Mouse (Mus musculus): ENCODE results near the gene 1700102P08Rik. TPM values are rescaled to one million over a fixed set of nuclear protein-coding genes. Genes with fewer than 3 reads are reported as not detected.

The 1700102P08Rik gene
- total and polyA plus RNA-seq, 3 experiments: 0.21 to 0.26 TPM; not detected in 1

GRCm38 (mm10) chr9:108401186-108401960, 8.8 kb downstream of the 1700102P08Rik start:
- peaks cover 4 to 19% of the 10 kb centered on the region in 2 experiments; a peak in 3 of 4 replicates for H3K4me1 ChIP-seq (ENCODE audit: control insufficient read depth in 1 of 2, insufficient read depth in 2 of 2)
- dilution Hi-C loops (cut with MboI; ENCODE audit: extremely low pct_ligation_motif_present, extremely low pct_unique_long_range_greater_than_20kb, low sequenced_read_pairs) (no loop called here), in situ Hi-C loops (cut with MboI; ENCODE audit: low pct_ligation_motif_present, low pct_unique_long_range_greater_than_20kb, low sequenced_read_pairs) (no loop called here)
- no peak overlapping the region for H3K4me2 ChIP-seq (ENCODE audit: insufficient read depth, low read depth, poor library complexity, severe bottlenecking)
- DNase-seq (ENCODE audit: extremely low read depth): no peak
- no peaks in the 10 kb centered on the region for H3K27me3 ChIP-seq (replicated peaks)
- no peak overlapping the region for H3K4me3 ChIP-seq (replicated peaks in 1 of 3; ENCODE audit: low read depth in 2 of 3, low read length in 2 of 3, poor library complexity in 1 of 3)
- no peaks in the 10 kb centered on the region for H3K79me2 ChIP-seq (replicated peaks; ENCODE audit: control insufficient read depth, extremely low read depth, insufficient read depth, poor library complexity, severe bottlenecking)
- TF ChIP-seq CHD2 (IDR thresholded peaks at IDR 0.05; ENCODE audit: low read length): no peak
- TF ChIP-seq NRF1 (IDR thresholded peaks at IDR 0.05; ENCODE audit: low read depth, low read length): no peak
- TF ChIP-seq POLR2A (IDR thresholded peaks at IDR 0.05; ENCODE audit: low read depth, low read length): no peak
- TF ChIP-seq ZNF384 (IDR thresholded peaks at IDR 0.05; ENCODE audit: low read depth, low read length): no peak
- TF ChIP-seq PAX5 (IDR thresholded peaks at IDR 0.05; ENCODE audit: low read length): no peak
- TF ChIP-seq MEF2A (IDR thresholded peaks at IDR 0.05; ENCODE audit: borderline replicate concordance, low read depth, low read length): no peak
- TF ChIP-seq TBP (conservative IDR thresholded peaks at IDR 0.05; ENCODE audit: low read depth, low read length): no peak
- TF ChIP-seq RAD21 (IDR thresholded peaks at IDR 0.05; ENCODE audit: low read depth, low read length): no peak
- TF ChIP-seq ZC3H11A (IDR thresholded peaks at IDR 0.05; ENCODE audit: low read depth, low read length): no peak
- no peak for TF ChIP-seq TCF12 (IDR thresholded peaks at IDR 0.05; ENCODE audit: low read depth, low read length)
- TF ChIP-seq ZMIZ1 (IDR thresholded peaks at IDR 0.05; ENCODE audit: low read depth, low read length): no peak
- no peak for TF ChIP-seq KAT2A (IDR thresholded peaks at IDR 0.05; ENCODE audit: insufficient replicate concordance, low read length)
- no peak for TF ChIP-seq RCOR1 (conservative IDR thresholded peaks at IDR 0.05; ENCODE audit: low read depth, low read length)
- no peak for TF ChIP-seq NELFE (IDR thresholded peaks at IDR 0.05; ENCODE audit: low read depth, low read length)
- H3K9me3 ChIP-seq (replicated peaks; ENCODE audit: low read length): no peaks in the 10 kb centered on the region
- no peak overlapping the region for H3K27ac ChIP-seq (ENCODE audit: insufficient read depth, low read depth)
- peaks cover 0 to 1% of the 10 kb centered on the region in 2 experiments for H3K36me3 ChIP-seq (replicated peaks in 1 of 2; ENCODE audit: control insufficient read depth in 1 of 2, insufficient read depth in 1 of 2, low read length in 1 of 2)
- no peak overlapping the region for H3K9ac ChIP-seq (ENCODE audit: insufficient read depth, low read depth)

- no peak for DNase-seq (ENCODE audit: extremely low read depth)
- no peak overlapping the region for H3K27ac ChIP-seq (ENCODE audit: insufficient read depth, low read depth)
- H3K36me3 ChIP-seq (replicated peaks in 1 of 2; ENCODE audit: control insufficient read depth in 1 of 2, insufficient read depth in 1 of 2, low read length in 1 of 2): peaks cover 0 to 1% of the 10 kb centered on the region in 2 experiments
- no peaks in the 10 kb centered on the region for H3K79me2 ChIP-seq (replicated peaks; ENCODE audit: control insufficient read depth, extremely low read depth, insufficient read depth, poor library complexity, severe bottlenecking)
- H3K27me3 ChIP-seq (replicated peaks): no peaks in the 10 kb centered on the region
- no peak overlapping the region for H3K9ac ChIP-seq (ENCODE audit: insufficient read depth, low read depth)
- peaks cover 4 to 20% of the 10 kb centered on the region in 2 experiments; a peak in 3 of 4 replicates for H3K4me1 ChIP-seq (ENCODE audit: control insufficient read depth in 1 of 2, insufficient read depth in 2 of 2)
- no peak overlapping the region for H3K4me3 ChIP-seq (replicated peaks in 1 of 3; ENCODE audit: low read depth in 2 of 3, low read length in 2 of 3, poor library complexity in 1 of 3)
- H3K9me3 ChIP-seq (replicated peaks; ENCODE audit: low read length): no peaks in the 10 kb centered on the region
- dilution Hi-C loops (cut with MboI; ENCODE audit: extremely low pct_ligation_motif_present, extremely low pct_unique_long_range_greater_than_20kb, low sequenced_read_pairs): no loop called here
- TF ChIP-seq USF1 (IDR thresholded peaks at IDR 0.05; ENCODE audit: low read depth, low read length) (no peak), MAX (IDR thresholded peaks at IDR 0.05; ENCODE audit: low read length) (no peak), IRF4 (IDR thresholded peaks at IDR 0.05; ENCODE audit: low read depth, low read length) (no peak), GABPA (IDR thresholded peaks at IDR 0.05; ENCODE audit: insufficient replicate concordance, low read depth, low read length) (no peak), JUN (IDR thresholded peaks at IDR 0.05; ENCODE audit: insufficient read depth, low read depth, low read length) (no peak)
- H3K4me2 ChIP-seq (ENCODE audit: insufficient read depth, low read depth, poor library complexity, severe bottlenecking): no peak overlapping the region
- in situ Hi-C loops (cut with MboI; ENCODE audit: low pct_ligation_motif_present, low pct_unique_long_range_greater_than_20kb, low sequenced_read_pairs): no loop called here
Observed at GRCm38 (mm10) chr9:108403081-108403480, 10.5 kb downstream of the 1700102P08Rik start.
